Mouse (Mus musculus) stomach, postnatal 0 days (tissue): Measurements from ENCODE around the gene Kif2c.

Source experiments
- CTCF ChIP-seq: IDR thresholded peaks from 2 replicates; pipeline ENCODE4 v1.5.1; 2016; ENCODE audit warnings: antibody characterized with exemption, low read depth, mild to moderate bottlenecking, moderate library complexity
- EP300 ChIP-seq: optimal IDR thresholded peaks from 2 replicates; pipeline ENCODE3; 2016; ENCODE audit warnings: antibody characterized with exemption

- TF ChIP-seq CTCF (no peak), EP300 (no peak)
Observed at GRCm38 (mm10) chr4:117181863-117182758, at the start of gene Kif2c.
